Mouse (Mus musculus) olfactory bulb, adult 2 months (tissue): ENCODE measurements around the gene Lama2.

ENCODE experiments used
- CTCF ChIP-seq: fragments of 200-500 bp; IDR thresholded peaks from 2 replicates; pipeline ENCODE4 v1.5.1; 2012; ENCODE audit warnings: low read depth, mild to moderate bottlenecking, low read length, moderate library complexity; ENCODE audit not compliant: insufficient read depth
- POLR2A ChIP-seq: fragments of 200-500 bp; IDR thresholded peaks from 2 replicates; pipeline ENCODE4 v1.6.1; 2012; ENCODE audit warnings: mild to moderate bottlenecking, low read depth, low read length, moderate library complexity; ENCODE audit not compliant: insufficient read depth

DNA sequence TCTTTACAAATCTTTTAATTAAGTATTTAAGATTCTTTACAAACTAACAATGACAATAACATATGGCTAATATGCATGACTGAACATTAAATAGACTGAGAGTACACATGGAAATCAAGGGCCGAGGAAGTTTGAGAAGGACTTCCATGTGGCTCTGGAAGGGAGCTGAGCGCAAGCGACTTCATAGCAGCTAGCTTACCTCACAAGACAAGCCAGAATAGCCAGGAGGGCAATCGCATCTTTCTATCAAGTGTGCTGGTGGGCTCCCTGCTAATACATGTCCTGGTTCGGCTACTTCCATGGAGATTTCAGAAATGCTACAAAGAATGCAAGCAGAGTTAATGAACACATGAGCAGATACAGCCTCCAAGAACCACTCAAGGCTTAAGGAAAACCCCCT, 435.4 kb downstream of the Lama2 start:
- TF ChIP-seq POLR2A (no peak), CTCF (no peak)
